Mouse (Mus musculus) right cerebral cortex, postnatal 14 days (tissue): Measurements from ENCODE around the gene Rsrp1.
"Not testable (repeated sequence)": the region's sequence is repeated elsewhere in the genome, so short reads cannot be mapped to it uniquely, and the experiment has no call there.

ENCODE experiments used
- DNase-seq: peaks from one replicate; pipeline ENCODE4 v3.0.0; 2022

Gene Rsrp1

GRCm38 (mm10) chr4:134923258-134924018, at the start of gene Rsrp1:
Gene Rsrp1, plus strand, starts transcription at chr4:134923592.
- peak; percentile 99 for DNase-seq

- DNase-seq: no peak
These were observed 47.2 kb upstream of the Rsrp1 start for GRCm38 (mm10) chr4:134876171-134876570.

- DNase-seq: peak; percentile 81
These were observed 43.9 kb upstream of the Rsrp1 start for GRCm38 (mm10) chr4:134879410-134879981.

- no peak for DNase-seq
These were observed 43.4 kb upstream of the Rsrp1 start for GRCm38 (mm10) chr4:134880041-134880440.

- no peak for DNase-seq
These were observed 40.1 kb upstream of the Rsrp1 start for GRCm38 (mm10) chr4:134883266-134883665.

GRCm38 (mm10) chr4:134883808-134884207, 39.6 kb upstream of the Rsrp1 start:
- DNase-seq: no peak

- no peak for DNase-seq
These were observed 39.0 kb upstream of the Rsrp1 start for GRCm38 (mm10) chr4:134884364-134884763.

- peak; percentile 57 for DNase-seq
These were observed 31.3 kb upstream of the Rsrp1 start for GRCm38 (mm10) chr4:134892096-134892495.

GRCm38 (mm10) chr4:134897256-134897655, 26.1 kb upstream of the Rsrp1 start:
- DNase-seq: no peak

- no peak for DNase-seq
These were observed 22.3 kb upstream of the Rsrp1 start for GRCm38 (mm10) chr4:134901126-134901525.

GRCm38 (mm10) chr4:134903046-134903445, 20.3 kb upstream of the Rsrp1 start:
- DNase-seq: no peak

- DNase-seq: not testable (repeated sequence)
These were observed 12.0 kb upstream of the Rsrp1 start for GRCm38 (mm10) chr4:134911406-134911805.

- DNase-seq: peak; percentile 81
These were observed 10.0 kb upstream of the Rsrp1 start for GRCm38 (mm10) chr4:134913413-134913812.

- no peak for DNase-seq
These were observed 9.1 kb upstream of the Rsrp1 start for GRCm38 (mm10) chr4:134914122-134914863.

GRCm38 (mm10) chr4:134914864-134915209, 8.6 kb upstream of the Rsrp1 start, which contains the start of gene Tmem50a:
Gene Tmem50a, minus strand, starts transcription at chr4:134915024.
- DNase-seq: peak; percentile 92

- DNase-seq: no peak
These were observed 8.0 kb upstream of the Rsrp1 start for GRCm38 (mm10) chr4:134915223-134916050.

GRCm38 (mm10) chr4:134917194-134917593, 6.2 kb upstream of the Rsrp1 start:
- DNase-seq: no peak

GRCm38 (mm10) chr4:134918381-134918780, 5.0 kb upstream of the Rsrp1 start:
- peak; percentile 32 for DNase-seq

GRCm38 (mm10) chr4:134919733-134920540, 3.5 kb upstream of the Rsrp1 start:
- no peak for DNase-seq

- DNase-seq: no peak
These were observed 2.8 kb upstream of the Rsrp1 start for GRCm38 (mm10) chr4:134920631-134921030.

GRCm38 (mm10) chr4:134921703-134922102, 1.7 kb upstream of the Rsrp1 start:
- DNase-seq: no peak
